Mouse (Mus musculus) frontal cortex, postnatal 36 days (tissue): ENCODE measurements around the gene Erbin.
A peak's percentile ranks its signal among the peaks of the same experiment; 100 is the strongest.

Experiments
- DNase-seq, 2 experiments: peaks; one replicate each; pipeline ENCODE4 v3.0.0; 2022; ENCODE audit warnings: low spot score in 2 of 2

The Erbin gene

DNA sequence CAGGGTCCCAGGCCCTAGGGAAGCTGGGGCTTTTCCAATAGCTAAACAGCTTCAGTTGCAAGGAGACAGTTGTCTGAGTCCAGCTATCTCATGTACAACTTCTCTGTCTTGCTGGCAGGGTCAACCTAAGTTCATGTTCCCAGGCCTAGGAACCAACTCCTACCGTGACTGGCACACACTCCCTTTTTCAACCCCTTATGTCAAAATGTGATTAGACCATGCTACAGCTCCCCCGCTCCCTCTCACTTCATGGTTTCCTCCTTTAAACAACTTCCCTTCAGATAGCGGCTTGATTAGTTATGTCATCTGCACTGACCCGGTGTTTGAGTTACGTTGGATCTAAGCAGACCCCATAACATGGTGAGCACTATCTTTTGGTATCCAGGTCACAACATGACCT lies 112.8 kb downstream of the Erbin start:
- no peak for DNase-seq

DNA sequence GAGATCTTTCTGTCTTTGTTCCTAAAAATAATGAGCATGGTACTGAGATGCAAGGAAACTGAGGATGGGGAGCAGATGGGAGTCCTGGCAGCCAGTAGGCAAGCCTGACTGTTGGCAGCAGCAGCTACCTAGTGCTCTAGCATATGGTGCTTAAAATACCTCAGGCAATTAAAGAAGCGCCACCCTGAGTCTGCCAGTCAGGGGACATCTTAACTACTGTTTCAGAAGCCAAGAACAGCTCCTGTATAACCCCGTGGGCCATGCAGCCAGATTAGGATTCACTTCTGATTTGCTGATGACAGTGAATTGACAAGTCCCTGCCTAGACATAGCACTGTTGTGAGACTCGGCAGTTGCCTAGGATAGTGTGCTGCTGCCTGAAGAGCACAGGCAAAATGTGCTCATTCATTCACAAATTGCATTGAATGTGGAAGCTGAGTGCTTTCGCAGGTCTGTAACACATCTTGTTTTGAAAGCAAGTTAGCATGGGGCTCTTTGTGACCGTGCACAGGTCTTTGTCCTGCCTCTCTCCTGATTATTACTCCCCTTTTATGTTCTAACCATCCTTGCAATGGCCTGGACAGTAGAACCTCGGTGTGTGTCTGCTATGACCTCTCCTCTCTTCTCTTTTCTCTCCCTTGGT lies 114.0 kb downstream of the Erbin start:
- DNase-seq = peak; percentile 48 to 79

DNA sequence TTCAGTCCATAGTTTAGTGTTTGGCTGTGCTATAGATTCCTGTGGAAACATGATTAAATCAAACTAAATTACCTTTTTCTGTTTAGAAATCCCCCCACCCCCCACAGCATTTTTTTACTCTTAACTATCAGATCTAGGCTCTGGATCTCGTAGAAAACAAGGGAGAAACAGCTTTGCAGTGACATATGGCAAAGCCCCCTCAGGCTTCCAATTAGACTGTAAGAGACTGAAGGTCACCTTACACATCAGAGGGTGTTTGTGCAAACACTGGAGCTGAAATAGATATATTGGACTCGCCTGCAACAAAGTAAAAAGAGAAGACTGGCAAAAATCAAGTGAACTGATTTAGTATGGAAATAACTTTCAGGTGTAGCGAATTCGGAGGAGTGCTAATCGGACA lies 116.6 kb downstream of the Erbin start:
- no peak for DNase-seq

GRCm38 (mm10) chr13:103801021-103801420 lies 119.3 kb downstream of the Erbin start:
- no peak for DNase-seq

- no peak for DNase-seq
Measured at GRCm38 (mm10) chr13:103794688-103795543, 125.4 kb downstream of the Erbin start.

DNA sequence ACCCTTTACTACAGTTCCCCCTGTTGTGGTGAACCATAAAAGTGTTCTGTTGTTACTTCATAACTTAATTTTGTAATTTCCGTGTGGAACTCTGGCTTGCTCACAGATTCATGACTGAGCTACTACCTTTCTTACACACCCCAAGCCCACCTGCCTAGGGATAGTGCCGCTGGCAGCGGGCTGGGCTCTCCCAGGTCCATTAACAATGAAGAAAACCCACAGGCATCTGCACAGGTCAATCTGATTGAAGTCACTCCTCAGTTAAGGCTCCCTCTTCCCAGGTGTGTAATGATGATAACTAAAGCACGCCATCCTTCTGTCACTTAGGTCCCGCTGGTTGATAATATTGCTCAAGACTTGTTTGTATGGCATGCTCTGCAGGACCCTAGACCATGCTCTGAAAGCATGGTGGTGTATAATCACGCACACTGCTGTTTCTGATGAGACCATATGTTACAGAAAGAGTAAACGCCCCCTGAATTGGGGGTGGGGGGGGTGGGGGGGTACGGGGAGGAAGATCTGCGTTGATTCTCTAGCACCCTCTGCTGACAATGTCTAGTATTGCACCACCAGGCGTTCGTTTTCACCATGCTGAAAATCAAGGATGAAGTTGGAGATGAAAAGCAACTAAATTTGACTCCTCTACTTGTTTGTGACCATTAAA lies 140.3 kb downstream of the Erbin start:
- peak; percentile 33 to 37 for DNase-seq

DNA sequence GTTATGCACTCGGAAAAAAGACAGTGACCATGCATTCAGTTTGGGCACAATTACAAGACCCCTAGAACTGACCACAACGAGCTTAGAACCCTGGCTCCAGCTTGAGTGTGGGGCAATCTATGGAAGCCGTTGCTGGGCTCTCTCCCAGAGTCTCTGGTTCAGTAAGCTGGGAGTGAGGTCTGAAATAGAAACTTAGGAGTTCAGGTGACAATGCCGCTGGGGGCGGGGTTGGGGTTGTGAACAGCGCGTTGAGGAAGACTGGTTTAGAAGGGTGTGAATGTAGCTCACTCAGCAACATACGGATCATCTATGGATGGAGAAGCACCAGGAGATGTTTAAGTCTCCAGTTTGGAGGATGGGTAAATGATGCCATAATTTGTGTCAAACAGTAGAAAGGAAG lies 143.2 kb downstream of the Erbin start:
- no peak for DNase-seq

DNA sequence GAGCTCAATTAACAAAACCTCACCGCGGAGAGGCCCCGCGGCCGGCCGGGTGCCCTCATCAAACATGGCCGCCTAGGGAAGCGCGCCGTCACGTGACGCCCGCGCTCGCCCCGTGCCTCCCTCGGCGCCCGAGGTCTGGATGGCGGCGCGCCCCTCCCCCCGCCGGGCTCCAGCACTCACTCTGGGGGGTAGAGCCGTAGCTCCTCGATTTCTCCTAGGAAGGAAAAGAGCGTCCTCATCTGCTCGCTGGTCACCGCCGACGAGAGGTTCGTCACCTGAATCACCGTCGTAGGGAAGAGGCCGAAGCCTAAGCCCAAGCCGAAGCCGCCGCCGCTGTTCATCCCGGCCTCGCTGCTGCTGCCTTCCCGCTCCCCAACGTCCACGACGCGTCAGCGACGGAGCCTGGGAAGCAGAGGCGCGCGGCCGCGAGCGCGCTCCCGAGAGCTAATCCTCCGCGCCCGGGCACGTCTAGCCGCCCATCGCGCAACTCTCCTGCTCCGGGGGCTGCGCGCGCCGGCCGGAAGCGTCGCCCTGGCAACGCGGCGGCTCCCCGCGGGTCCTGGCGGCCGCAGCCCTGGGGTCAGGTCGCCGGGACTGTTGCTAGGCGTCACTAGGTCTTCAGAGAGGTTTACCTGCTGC lies 146.1 kb downstream of the Erbin start, which contains the start of gene Srek1:
Srek1 (minus strand) TSS at position 490 of the 639 bp plus-strand sequence.
- DNase-seq = peak; percentile 96

DNA sequence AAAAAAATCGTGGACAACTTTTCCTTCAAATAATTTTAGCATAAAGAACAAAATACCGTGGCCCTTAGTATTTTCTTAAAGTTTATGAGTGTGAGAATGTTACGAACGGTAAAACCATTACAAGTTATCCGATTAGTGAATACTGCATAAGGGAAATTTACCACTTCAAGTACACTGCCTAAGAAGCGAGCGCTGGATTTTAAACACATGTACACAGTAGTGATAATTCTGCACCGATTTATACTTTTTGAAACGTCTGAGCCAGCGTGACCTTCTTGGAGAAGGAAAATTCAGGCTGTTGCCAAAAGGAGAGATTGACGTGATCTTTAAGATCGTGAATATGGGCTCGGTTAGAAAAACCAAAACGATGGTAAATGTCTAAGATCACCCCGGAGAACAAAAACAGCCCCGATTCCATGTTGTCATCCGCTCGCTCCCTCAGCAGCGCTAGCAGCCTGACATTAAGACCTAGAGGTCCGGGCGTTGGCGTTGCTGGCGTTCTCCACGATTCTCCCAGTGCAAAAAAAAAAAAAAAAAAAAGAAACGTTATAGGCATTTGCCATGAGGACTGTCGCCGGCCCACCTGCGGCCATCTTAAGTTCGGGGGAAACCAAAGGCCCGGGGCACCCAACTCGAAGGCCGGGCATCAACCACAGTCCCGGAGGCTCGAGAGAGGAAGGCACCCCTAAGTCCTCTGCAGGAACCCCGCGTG lies 146.8 kb downstream of the Erbin start:
- no peak for DNase-seq

- DNase-seq = no peak
Measured at GRCm38 (mm10) chr13:103772917-103773316, 147.4 kb downstream of the Erbin start.

GRCm38 (mm10) chr13:103770821-103771220 lies 149.5 kb downstream of the Erbin start:
- no peak for DNase-seq
